Mouse (Mus musculus) layer of hippocampus, postnatal 25 days (tissue): ENCODE measurements around the gene Lhfpl3. TPM values are rescaled to one million over a fixed set of nuclear protein-coding genes. Genes with fewer than 3 reads are reported as not detected.

Experiments used
- DNase-seq, 2 experiments: peaks; one replicate each; pipeline ENCODE4 v3.0.0; 2022; ENCODE audit warnings: mixed read lengths in 2 of 2, low spot score in 1 of 2; ENCODE audit errors: extremely low spot score in 1 of 2
- microRNA-seq, 2 experiments: library from miRNA; unstranded; fragments of <30 nt; microRNA quantifications; one replicate each; pipeline ENCODE4 v1.2.0; 2021
- total RNA-seq, 2 experiments: library from RNA; stranded (reverse); gene quantifications; 2 replicates each; pipeline ENCODE4 v1.2.3; 2021

Lhfpl3 gene
- total RNA-seq, 2 experiments from 2014 or later: 14.9 to 16.2 TPM

GRCm38 (mm10) chr5:23255816-23256418 is 510.1 kb downstream of the Lhfpl3 start:
- DNase-seq: no peak

GRCm38 (mm10) chr5:23273309-23273708 is 527.5 kb downstream of the Lhfpl3 start:
- no peak for DNase-seq

- no peak for DNase-seq
These were observed 533.5 kb downstream of the Lhfpl3 start for GRCm38 (mm10) chr5:23279364-23279763.

- no peak for DNase-seq
These were observed 539.0 kb downstream of the Lhfpl3 start for GRCm38 (mm10) chr5:23284884-23285283.

- no peak for DNase-seq
These were observed 543.3 kb downstream of the Lhfpl3 start for GRCm38 (mm10) chr5:23289149-23289548.

Small RNA genes within 50 kb of the gene (microRNA-seq; reads per million reads assigned to microRNA genes)
- 0 reads per million in 2 experiments for gene Gm28022
- gene Gm44363: 0 reads per million in 2 experiments

Other genes with a start within 250 kb of the Lhfpl3 start
- gene Orc5, start 195.6 kb upstream of the Lhfpl3 start, total RNA-seq: 10 to 100 TPM; 18.7 to 19.1 TPM